Mouse (Mus musculus): ENCODE measurements around the gene Slc30a5.

- TF ChIP-seq CTCF (IDR thresholded peaks at IDR 0.05; ENCODE audit: low read depth) (no peak), EP300 (IDR thresholded peaks at IDR 0.05; ENCODE audit: low read depth) (no peak)
Measured at GRCm38 (mm10) chr13:100832188-100832587, 1.0 kb downstream of the Slc30a5 start.
